Mouse (Mus musculus): Measurements from ENCODE around the gene Vmn2r70. TPM values are rescaled to one million over a fixed set of nuclear protein-coding genes. Genes with fewer than 3 reads are reported as not detected.

Vmn2r70 gene
- not detected for total RNA-seq (2021)

DNA sequence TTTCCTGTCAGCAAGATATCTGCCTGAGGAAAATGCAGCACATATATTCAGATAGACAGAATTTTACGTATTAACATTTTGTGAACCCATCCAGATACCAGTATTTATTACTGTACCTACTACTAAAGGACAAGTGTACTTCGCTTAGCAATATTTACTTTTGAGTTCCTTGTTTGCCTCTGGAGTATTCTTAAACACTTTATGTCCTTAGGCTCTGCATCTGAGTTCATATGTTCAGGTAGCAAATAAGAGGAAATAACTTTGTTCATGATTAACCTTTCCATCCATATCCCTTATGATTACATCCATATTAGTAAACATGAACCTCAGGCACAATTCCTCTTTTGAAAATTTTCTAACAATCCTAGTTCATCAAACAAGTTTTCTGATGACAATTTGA, at the start of gene Vmn2r70:
TSS of gene Vmn2r70 (minus strand) at position 101 of the 400 bp plus-strand sequence.
- intact Hi-C loops (cut with DNase I), result no loop called here
- no peak for DNase-seq (ENCODE audit: extremely low spot score in 1 of 2, low spot score in 2 of 2)

DNA sequence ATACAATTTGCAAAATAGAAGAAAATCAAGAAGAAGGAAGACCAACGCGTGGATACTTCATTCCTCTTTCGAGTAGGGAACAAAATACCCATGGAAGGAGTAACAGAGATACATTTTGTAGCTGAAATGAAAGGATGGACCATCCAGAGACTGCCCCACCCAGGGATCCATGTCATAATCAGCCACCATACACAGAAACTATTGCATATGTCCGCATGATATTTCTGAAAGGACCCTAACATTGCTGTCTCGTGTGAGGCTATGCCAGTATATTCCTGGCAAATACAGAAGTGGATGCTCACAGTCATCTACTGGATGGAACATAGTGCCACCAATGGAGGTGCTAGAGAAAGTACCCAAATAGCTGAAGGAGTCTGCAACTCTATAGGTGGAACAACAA, 6.2 kb downstream of the Vmn2r70 start, which contains the start of gene Vmn2r71:
TSS of gene Vmn2r71 (plus strand) at position 301 of the 400 bp plus-strand sequence.
- intact Hi-C loops (cut with DNase I), result no loop called here
- DNase-seq (ENCODE audit: extremely low spot score in 1 of 2, low spot score in 2 of 2), result no peak

GRCm38 (mm10) chr7:85543118-85543517, 25.9 kb downstream of the Vmn2r70 start:
- intact Hi-C loops (cut with DNase I), result no loop called here
- no peak for DNase-seq (ENCODE audit: extremely low spot score in 1 of 2, low spot score in 2 of 2)

- intact Hi-C loops (cut with DNase I), result no loop called here
- no peak for DNase-seq (ENCODE audit: extremely low spot score in 1 of 2, low spot score in 2 of 2)
Observed at GRCm38 (mm10) chr7:85542108-85542507, 26.9 kb downstream of the Vmn2r70 start.

Other genes starting within 250 kb of the Vmn2r70 start
- gene Vmn2r69, start 153.3 kb downstream of the Vmn2r70 start, total RNA-seq (2021), result not detected
- not detected for gene Vmn2r71, start 6.1 kb downstream of the Vmn2r70 start, total RNA-seq (2021)
- not detected for gene Vmn2r72, start 185.9 kb upstream of the Vmn2r70 start, total RNA-seq (2021)

Data from left cerebral cortex, postnatal 10 days (tissue).